Mouse (Mus musculus): ENCODE measurements at regions not wholly inside any gene's neighbourhood (a gene's known extent, or its start where the extent isn't known, plus 50 kb on each side); places are given as distances from the start of the nearest gene placed in this dataset.

- no peak for DNase-seq
Measured at GRCm38 (mm10) chr8:36304809-36305208, 539.2 kb downstream of the Gm19410 start.

- DNase-seq = no peak
Measured at GRCm38 (mm10) chr8:36306336-36306735, 540.7 kb downstream of the Gm19410 start.

- DNase-seq = no peak
Measured at GRCm38 (mm10) chr8:36307496-36307895, 541.9 kb downstream of the Gm19410 start.

- peak; percentile 23 for DNase-seq
Measured at GRCm38 (mm10) chr8:36308056-36308455, 542.5 kb downstream of the Gm19410 start.

- no peak for DNase-seq
Measured at GRCm38 (mm10) chr8:36309326-36309725, 543.7 kb downstream of the Gm19410 start.

DNA sequence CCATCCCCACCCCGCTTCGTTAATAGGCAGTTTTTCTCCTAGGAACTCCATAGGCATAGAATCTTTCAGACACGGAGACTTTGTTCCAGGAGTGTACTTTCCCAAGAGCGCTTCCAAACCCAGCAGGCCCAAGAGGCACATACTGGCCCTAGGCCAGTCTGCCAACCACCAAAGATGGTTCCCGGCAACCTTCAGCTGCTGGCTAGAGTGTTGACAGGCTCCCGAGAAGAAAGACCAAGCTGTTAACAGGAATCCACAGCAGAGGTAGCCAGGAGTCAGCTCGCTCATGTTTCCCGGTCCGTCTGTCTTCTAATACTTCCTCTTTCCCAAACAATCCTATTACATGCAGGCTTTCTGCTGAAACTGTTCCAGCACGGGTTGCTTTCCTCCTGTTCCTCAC, 544.4 kb downstream of the Gm19410 start:
- DNase-seq = no peak

- no peak for DNase-seq
Measured at GRCm38 (mm10) chr8:36311734-36312133, 546.1 kb downstream of the Gm19410 start.

- DNase-seq = no peak
Measured at GRCm38 (mm10) chr8:36312963-36313362, 547.4 kb downstream of the Gm19410 start.

DNA sequence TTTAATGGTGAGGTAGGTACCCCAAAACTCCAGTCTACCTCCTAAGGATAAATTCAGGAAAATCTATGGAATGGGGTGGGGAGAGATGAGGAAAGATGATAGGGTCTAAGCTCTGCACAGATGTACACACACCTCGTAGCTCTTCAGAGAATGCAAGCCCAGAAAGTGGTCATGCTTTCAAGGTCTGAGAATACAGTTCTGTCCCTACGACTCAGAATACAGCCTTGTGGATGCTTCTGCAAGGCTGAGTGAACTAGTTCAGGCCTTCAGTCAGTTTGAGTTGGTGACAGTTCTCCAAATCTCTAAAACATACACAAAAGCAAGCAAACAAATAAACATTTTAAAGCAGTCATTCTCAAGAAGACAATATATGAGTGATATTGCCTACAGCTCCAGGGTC, 552.8 kb downstream of the Gm19410 start:
- no peak for DNase-seq

GRCm38 (mm10) chr8:36318884-36319283, 553.3 kb downstream of the Gm19410 start:
- DNase-seq = no peak

DNA sequence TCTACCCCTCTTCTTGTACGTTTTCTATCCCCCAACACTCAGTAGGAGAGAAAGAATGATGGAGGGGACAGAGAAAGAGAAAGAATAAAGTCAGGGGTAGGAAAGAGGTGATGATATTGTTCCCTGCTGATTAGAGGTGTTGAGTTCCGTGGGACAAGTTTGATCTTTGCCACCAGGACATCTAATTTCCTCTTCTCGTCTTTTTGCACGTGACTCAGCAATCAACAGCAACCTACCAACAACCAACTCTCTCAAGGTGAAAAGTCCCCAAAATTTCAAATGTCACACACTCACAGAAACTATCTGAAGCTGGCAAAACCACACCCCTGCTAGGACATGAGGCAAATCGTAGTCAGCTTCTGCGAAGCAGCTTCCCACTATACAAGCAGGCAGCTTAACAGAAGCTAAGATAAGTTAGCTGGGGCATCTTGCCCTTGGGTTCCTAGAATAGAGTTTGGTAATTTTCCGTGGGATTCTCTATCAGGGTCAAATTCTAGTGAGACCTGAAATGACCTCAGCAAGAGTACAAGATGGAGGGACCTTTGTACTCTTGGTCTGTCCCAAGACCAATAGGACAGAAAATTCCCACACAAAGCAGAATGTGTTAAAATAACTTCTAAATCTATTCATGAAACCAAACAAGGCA, 553.8 kb downstream of the Gm19410 start:
- DNase-seq = peak; percentile 25

GRCm38 (mm10) chr8:36322125-36322524, 556.5 kb downstream of the Gm19410 start:
- no peak for DNase-seq

- no peak for DNase-seq
Measured at GRCm38 (mm10) chr8:36322578-36322977, 557.0 kb downstream of the Gm19410 start.

DNA sequence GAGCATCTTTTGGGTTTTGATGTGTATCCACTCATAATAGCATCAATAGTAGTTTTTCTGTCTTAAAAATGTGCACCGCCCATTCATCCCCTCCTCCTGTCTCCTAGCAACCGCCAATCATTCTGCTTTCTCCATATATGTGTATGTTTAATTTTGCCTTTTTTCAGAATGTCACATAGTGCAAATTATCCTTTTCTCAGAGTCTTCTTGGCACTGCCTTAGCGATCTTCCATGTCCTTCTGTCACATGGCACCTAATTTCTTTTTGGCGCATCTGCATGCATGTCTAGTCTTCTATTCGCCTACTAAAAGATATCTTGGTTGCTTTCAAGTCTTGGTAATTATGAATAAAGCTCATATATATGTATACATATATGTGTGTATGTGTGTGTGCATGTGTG, 573.0 kb downstream of the Gm19410 start:
- DNase-seq = no peak

DNA sequence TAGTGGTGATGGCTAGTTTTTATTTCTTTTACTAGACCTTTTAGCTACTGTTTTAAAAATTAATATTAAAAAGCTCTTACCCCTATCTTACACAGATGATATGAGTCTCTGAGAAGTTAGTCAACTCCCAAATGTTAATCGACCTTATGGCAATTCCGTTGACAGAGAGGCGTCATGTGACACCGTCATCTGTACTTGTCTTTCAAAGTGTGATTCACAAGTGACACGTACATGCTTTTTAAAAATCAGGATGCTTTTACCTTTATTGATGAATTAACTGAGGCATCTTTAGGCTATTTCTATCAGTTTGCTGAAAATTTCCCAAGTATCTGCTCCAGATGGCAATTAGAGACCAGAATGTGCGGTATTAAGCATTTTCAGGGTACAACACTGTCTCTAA, 573.9 kb downstream of the Gm19410 start:
- no peak for DNase-seq

- DNase-seq = no peak
Measured at GRCm38 (mm10) chr8:36340454-36340853, 574.9 kb downstream of the Gm19410 start.

DNA sequence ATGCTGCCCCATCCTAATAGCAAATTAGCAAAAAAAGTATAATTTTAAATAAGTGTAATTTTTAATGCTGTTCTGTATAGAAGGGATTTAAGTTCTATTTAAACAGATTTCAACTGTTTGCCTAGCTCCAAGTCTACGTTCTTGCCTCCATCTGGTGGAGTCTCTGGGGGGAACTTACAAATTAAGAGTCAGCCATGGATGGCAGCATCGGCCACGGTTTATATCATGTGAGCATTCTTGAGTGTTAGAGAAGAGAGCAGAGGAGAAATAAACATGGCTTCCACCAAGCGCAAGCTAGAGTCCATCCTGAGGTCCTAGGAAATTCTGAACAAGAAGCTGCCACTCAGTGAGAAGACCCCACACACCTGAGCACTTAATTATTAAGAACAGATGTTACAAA, 576.4 kb downstream of the Gm19410 start:
- no peak for DNase-seq

DNA sequence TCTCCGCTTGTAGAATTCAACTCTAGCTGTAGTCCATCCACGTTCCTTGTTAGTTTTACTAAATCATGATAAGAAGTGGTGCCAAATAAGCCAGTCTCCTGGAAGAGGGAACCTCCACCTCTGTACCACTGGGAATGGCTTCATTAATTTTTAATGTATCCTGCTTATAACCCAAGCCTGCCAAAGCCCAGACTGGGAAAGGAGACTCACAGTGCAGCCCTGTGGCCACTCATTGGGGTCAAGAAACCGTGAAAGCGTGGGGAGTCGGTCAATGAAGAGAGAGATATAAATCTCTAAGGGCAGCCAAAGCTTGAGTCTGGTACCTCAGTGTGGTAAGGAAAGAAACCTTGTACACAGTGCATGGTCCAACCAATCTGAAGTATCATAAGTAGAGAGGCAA, 577.1 kb downstream of the Gm19410 start:
- DNase-seq = no peak

DNA sequence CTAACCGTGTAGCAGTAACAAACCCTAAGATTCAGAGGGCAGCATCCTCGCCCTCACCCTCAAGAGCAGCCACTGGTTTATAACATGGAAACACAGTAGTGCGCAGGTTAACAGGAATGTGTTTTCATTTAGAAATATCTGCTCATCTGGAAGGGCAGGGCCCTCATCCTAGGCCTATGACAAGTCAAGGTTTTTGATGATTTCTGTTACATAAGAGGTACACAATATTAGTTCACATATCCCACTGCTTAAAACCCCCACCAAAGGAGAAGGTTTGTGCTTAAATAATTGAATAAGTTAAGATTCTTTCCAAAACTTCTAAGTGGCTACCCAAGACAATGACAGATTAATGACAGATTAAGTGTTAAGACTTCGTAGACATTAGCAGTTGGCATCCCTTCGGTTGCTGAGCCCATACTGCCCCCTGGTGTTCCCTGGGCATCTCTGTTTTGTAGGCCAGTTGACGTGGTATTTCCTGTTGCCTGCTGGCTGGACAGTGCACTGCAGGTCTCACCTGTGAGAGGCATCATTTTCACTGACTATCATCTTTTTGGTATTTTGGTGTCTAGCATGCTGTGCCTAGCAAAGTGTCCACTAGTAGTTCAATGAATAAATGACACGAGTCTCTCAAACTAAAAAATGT, 581.2 kb downstream of the Gm19410 start:
- peak; percentile 76 for DNase-seq

- no peak for DNase-seq
Measured at GRCm38 (mm10) chr8:36348067-36348466, 582.5 kb downstream of the Gm19410 start.

GRCm38 (mm10) chr8:36354926-36355325, 589.3 kb downstream of the Gm19410 start:
- no peak for DNase-seq

DNA sequence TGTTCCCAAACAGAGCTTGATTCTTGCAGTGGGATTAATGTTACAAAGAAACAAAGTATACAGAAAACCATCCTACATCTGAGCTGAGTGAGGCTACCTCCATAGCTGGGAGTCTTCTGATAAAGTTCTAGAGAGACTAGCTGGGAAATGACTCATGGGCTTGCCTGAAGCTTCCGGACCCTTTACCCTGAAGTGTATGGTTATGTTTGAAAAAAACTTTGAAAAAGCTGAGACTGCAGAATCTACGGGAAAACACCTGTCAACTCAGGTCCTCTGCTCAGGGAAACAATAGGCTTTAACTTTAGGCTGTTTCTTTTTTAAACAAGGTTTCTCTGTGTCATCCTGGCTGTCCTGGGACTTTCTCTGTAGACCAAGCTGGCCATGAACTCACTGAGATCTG, 593.4 kb downstream of the Gm19410 start:
- no peak for DNase-seq

DNA sequence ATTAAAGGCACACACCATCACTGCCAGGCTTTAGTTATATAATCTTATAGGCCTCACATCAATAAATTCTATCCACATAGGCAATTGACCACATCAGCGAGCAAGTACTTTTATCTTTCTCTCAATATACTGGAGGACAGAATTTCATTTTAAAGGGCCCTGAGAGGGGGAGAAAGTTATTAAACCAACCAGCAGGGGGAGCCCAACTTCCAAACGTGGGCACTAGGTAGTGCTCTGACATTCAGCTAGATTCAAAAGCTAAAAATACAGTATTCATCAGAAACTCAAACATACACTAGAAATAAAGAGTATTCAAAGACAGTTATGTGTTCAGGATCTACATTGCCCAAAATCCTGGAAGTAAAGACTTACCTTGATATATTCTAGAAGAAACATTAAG, 595.7 kb downstream of the Gm19410 start:
- DNase-seq = peak; percentile 22

DNA sequence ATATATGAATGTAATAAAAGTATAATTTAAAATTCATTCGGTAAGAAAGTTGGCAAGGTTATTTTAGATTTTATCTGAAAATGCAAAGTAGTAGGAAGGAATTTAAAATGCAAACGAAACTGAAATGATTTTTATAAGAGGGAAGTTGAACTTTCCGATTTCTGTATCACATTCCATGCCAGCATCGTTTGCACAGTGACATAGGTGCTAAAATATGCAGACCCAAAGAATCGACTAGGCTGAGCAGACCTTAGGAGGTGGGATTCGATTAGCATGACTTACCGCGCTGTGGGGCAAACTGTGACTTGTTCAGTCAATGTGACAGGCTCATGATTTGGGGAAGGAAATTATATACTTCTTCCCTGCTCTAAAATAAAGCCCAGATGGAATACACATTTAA, 596.2 kb downstream of the Gm19410 start:
- DNase-seq = no peak

DNA sequence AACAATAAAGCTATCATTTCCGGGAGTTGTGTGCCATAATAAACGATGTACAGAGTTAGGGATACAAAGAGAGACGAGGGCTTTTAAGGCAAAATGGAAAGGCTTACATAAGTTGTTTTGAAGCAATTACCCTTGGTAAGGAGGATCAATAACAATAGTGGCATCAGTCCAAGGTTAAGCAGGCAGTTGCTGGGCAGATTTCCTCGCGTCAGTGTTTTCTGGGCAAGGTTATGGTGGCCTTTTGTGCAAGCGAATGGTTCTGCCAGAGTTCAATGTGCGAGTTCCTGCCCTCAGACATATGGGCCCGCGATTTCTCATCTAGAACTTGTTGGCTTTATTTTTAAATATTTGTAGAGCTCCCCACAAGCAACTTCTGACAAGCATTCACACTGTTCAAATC, 597.7 kb downstream of the Gm19410 start:
- no peak for DNase-seq
